Mouse (Mus musculus) E14TG2a.4 (cell line): Measurements from ENCODE around the gene Slc43a3.

Experiments
- H3K27me3 ChIP-seq: 2 replicates; pipeline ENCODE4 v1.6.1; 2014; ENCODE audit warnings: low read length, control low read depth; ENCODE audit not compliant: insufficient read depth
- H3K36me3 ChIP-seq: 2 replicates; pipeline ENCODE4 v1.6.1; 2014; ENCODE audit warnings: low read length, control low read depth; ENCODE audit not compliant: insufficient read depth
- H3K4me1 ChIP-seq: replicated peaks from 2 replicates; pipeline ENCODE4 v1.6.1; 2014; ENCODE audit warnings: low read depth, low read length, control low read depth
- H3K4me3 ChIP-seq: replicated peaks from 2 replicates; pipeline ENCODE4 v1.5.1; 2014; ENCODE audit warnings: mild to moderate bottlenecking, low read length
- H3K9me3 ChIP-seq: 2 replicates; pipeline ENCODE4 v1.6.1; 2014; ENCODE audit warnings: low read length, control low read depth
- CTCF ChIP-seq: conservative IDR thresholded peaks from 2 replicates; pipeline ENCODE4 v1.5.1; 2014; ENCODE audit warnings: low read length
- NANOG ChIP-seq: IDR thresholded peaks from 2 replicates; pipeline ENCODE4 v1.6.1; 2014; ENCODE audit warnings: borderline replicate concordance, low read length, mixed read lengths
- POU5F1 ChIP-seq: IDR thresholded peaks from 2 replicates; pipeline ENCODE4 v1.6.1; 2014; ENCODE audit warnings: low read length, borderline replicate concordance

The Slc43a3 gene

DNA sequence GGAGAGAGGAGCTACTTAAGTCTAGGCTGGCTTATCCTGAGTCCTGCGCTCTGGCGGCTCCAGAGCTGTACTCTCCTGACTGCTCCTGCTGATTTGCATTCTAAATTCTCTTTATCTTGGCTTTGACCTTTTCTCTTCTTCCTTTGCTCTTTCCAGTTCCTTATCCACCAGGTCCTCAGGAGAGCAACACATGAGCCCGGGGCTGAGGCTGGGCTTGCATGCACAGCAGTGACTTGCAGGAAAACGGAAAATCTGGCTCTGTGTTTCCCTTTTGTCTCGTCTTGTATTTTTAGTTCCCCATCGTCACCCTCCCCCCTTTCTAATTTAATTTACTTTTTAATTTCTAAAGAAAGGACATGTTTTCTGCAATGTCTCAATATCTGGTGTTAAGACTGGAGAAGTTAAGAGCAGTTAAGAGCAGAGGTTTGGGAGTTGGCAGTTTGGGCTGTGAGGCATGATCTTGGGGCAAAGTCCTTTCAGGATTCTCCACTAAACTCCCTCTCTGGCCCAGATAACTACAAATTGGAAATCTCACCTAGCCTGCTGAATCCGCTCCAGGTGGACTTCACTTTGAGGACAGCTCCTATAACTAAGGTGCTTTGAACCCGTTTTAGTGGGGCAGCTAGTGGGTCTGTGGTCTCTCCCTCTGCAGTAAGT, 2.3 kb upstream of the Slc43a3 start:
- H3K27me3 ChIP-seq: peaks cover 21% of the 10 kb centered on the region
- H3K36me3 ChIP-seq: no peaks in the 10 kb centered on the region
- H3K4me3 ChIP-seq: no peak overlapping the region
- H3K4me1 ChIP-seq: no peaks in the 10 kb centered on the region
- TF ChIP-seq NANOG (no peak), POU5F1 (no peak), CTCF (no peak)
- peaks cover 6% of the 10 kb centered on the region; the same call in 1 of the 2 replicates for H3K9me3 ChIP-seq

DNA sequence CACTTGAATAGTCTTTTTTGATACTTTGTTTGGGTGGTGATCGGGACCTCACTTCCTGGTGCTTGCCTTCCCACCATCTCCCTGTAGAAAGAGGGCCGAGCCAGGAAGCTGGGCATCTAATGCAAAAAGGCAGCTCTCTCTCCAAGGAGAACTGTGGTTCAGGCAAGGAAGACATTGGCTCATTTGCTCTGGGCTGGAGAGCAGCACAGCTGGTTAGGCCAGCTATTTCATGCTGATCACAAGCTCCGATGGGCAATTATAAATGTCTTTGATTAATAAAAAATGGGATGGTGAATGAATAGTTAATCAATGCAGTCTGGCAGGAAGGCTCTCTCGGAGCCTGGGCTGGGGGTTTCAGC, 1.8 kb upstream of the Slc43a3 start:
- Histone ChIP-seq H3K4me1 (no peaks in the 10 kb centered on the region), H3K36me3 (no peaks in the 10 kb centered on the region), H3K9me3 (peaks cover 6% of the 10 kb centered on the region; the same call in 1 of the 2 replicates), H3K4me3 (no peak overlapping the region), H3K27me3 (peaks cover 21% of the 10 kb centered on the region)
- no peak for TF ChIP-seq POU5F1
- TF ChIP-seq CTCF: no peak
- TF ChIP-seq NANOG: no peak

GRCm38 (mm10) chr2:84935065-84935464, 1.3 kb upstream of the Slc43a3 start:
- H3K9me3 ChIP-seq: peaks cover 6% of the 10 kb centered on the region; the same call in 1 of the 2 replicates
- no peaks in the 10 kb centered on the region for H3K36me3 ChIP-seq
- H3K27me3 ChIP-seq: peaks cover 21% of the 10 kb centered on the region
- no peak overlapping the region for H3K4me3 ChIP-seq
- H3K4me1 ChIP-seq: no peaks in the 10 kb centered on the region
- TF ChIP-seq POU5F1 (no peak), CTCF (no peak), NANOG (no peak)

DNA sequence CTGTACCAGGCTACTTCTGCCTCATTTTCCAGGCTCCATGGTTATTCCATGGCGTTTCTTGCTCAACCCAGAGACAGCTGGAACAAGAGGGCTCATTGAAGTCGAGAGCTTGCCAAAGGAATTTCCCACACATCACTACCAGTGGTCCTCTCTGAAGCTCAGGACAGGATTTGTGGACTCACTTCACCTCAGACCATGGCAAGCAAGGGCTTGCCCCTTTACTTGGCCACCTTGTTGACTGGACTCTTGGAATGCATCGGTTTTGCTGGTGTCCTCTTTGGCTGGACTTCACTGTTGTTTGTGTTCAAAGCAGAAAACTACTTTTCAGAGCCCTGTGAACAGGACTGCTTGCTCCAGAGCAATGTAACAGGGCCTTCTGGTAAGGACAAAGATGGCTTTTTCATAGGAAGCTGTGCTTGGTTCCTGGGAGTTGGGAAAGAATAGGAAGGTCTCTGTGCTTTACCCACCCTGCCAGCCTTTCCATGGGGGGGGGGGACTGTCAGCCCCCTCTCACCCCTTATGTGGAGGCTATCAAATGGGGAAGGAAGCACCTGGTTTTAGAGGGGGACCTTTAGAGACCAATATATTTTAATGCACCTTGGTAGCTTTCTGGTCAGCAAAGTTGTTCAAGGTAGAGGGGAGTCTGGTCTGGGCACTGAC, 1.2 kb downstream of the Slc43a3 start:
- Histone ChIP-seq H3K4me3 (no peak overlapping the region), H3K9me3 (peaks cover 5% of the 10 kb centered on the region; the same call in 1 of the 2 replicates), H3K36me3 (no peaks in the 10 kb centered on the region), H3K27me3 (peaks cover 21% of the 10 kb centered on the region), H3K4me1 (no peaks in the 10 kb centered on the region)
- TF ChIP-seq CTCF: no peak
- TF ChIP-seq NANOG: no peak
- no peak for TF ChIP-seq POU5F1

DNA sequence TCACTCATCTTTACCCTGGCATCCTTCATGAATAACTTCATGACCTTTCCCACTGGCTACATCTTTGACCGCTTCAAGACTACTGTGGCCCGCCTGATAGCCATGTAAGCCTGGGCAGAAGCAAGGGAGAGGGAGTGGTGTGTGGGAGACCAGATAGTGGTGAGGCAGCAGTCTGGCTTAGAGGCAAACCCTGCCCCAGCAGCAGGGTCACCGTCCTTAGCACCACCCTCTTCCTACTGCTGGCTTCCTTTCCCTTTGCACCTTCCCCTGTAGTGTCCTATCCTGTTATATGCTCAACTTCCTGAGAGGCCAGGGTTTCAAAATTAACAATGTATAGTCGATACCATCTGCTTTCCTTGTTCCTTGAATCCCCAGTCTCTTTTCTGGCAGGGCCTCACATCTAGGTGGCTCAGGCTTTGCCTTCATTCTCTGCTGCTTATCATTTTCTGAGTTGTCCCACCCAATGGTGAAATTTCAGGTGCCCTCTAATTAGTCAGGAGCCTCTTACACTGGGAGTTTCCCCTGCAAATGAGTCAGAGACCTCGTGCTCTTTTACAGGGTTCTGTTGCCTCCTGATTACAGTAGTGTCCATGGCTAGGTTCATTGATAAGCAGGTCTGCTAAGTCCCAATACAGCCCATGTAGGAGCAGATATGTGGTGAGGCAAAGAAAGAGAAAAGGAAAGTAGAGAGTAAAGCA, 2.0 kb downstream of the Slc43a3 start:
- peaks cover 21% of the 10 kb centered on the region for H3K27me3 ChIP-seq
- TF ChIP-seq CTCF (no peak), NANOG (no peak), POU5F1 (no peak)
- no peaks in the 10 kb centered on the region for H3K9me3 ChIP-seq
- H3K4me3 ChIP-seq: no peak overlapping the region
- no peaks in the 10 kb centered on the region for H3K36me3 ChIP-seq
- no peaks in the 10 kb centered on the region for H3K4me1 ChIP-seq

- Histone ChIP-seq H3K36me3 (no peaks in the 10 kb centered on the region), H3K9me3 (no peaks in the 10 kb centered on the region), H3K4me1 (no peaks in the 10 kb centered on the region), H3K27me3 (peaks cover 21% of the 10 kb centered on the region), H3K4me3 (no peak overlapping the region)
- TF ChIP-seq NANOG: no peak
- no peak for TF ChIP-seq POU5F1
- TF ChIP-seq CTCF: no peak
These were observed 2.9 kb downstream of the Slc43a3 start for GRCm38 (mm10) chr2:84939306-84939705.

DNA sequence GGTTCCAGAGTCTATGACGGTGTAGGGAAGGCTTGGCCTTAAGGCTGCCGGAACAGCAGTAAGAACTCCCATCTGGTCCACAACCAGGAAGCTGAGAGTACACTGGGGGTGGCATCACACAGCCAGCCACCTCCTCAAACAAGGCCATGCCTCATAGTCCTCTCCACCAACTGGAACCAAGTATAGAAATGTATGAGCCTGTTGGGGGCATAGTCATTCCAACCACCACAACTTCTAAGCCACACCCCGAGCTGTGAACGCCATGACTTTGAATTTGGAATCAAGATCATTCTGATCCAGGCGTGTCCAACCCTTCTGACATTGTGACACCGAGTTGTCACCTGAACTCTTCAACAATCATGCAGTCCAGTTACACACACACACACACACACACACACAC, 3.3 kb downstream of the Slc43a3 start:
- no peaks in the 10 kb centered on the region for H3K36me3 ChIP-seq
- H3K4me1 ChIP-seq: no peaks in the 10 kb centered on the region
- no peak for TF ChIP-seq NANOG
- TF ChIP-seq CTCF: no peak
- TF ChIP-seq POU5F1: no peak
- H3K4me3 ChIP-seq: no peak overlapping the region
- no peaks in the 10 kb centered on the region for H3K9me3 ChIP-seq
- peaks cover 21% of the 10 kb centered on the region for H3K27me3 ChIP-seq

GRCm38 (mm10) chr2:84941332-84941731, 5.0 kb downstream of the Slc43a3 start:
- no peaks in the 10 kb centered on the region for H3K9me3 ChIP-seq
- no peak overlapping the region for H3K4me3 ChIP-seq
- TF ChIP-seq POU5F1: no peak
- no peak for TF ChIP-seq CTCF
- no peak for TF ChIP-seq NANOG
- H3K4me1 ChIP-seq: no peaks in the 10 kb centered on the region
- H3K36me3 ChIP-seq: no peaks in the 10 kb centered on the region
- H3K27me3 ChIP-seq: peaks cover 21% of the 10 kb centered on the region
